Mouse (Mus musculus) ES-Bruce4 (cell line): ENCODE measurements around the gene Pla2g5. TPM values are rescaled to one million over a fixed set of nuclear protein-coding genes. Genes with fewer than 3 reads are reported as not detected.

Source experiments
- H3K27ac ChIP-seq: 2 replicates; pipeline ENCODE4 v1.5.1; 2012; ENCODE audit warnings: low read length, inconsistent platforms; ENCODE audit not compliant: insufficient read depth
- H3K27me3 ChIP-seq: 2 replicates; pipeline ENCODE4 v1.6.1; 2012; ENCODE audit warnings: mild to moderate bottlenecking, low read length, inconsistent platforms; ENCODE audit not compliant: control insufficient read depth, poor library complexity, insufficient read depth, severe bottlenecking
- H3K36me3 ChIP-seq: 2 replicates; pipeline ENCODE4 v1.6.1; 2012; ENCODE audit warnings: inconsistent platforms, mild to moderate bottlenecking, low read length, moderate library complexity; ENCODE audit not compliant: control insufficient read depth, poor library complexity, insufficient read depth, severe bottlenecking
- H3K4me1 ChIP-seq: one replicate; pipeline ENCODE4 v1.8.1; 2011; ENCODE audit warnings: low read length; ENCODE audit not compliant: control insufficient read depth, insufficient read depth
- H3K4me3 ChIP-seq: 2 replicates; pipeline ENCODE4 v1.5.1; 2011; ENCODE audit warnings: low read depth, mild to moderate bottlenecking, low read length
- H3K9ac ChIP-seq: 2 replicates; pipeline ENCODE4 v1.6.1; 2012; ENCODE audit warnings: low read depth, mild to moderate bottlenecking, inconsistent platforms; ENCODE audit not compliant: poor library complexity, severe bottlenecking
- H3K9me3 ChIP-seq: replicated peaks from 2 replicates; pipeline ENCODE4 v1.6.1; 2012; ENCODE audit warnings: mild to moderate bottlenecking, low read length, inconsistent platforms; ENCODE audit not compliant: control insufficient read depth, poor library complexity, insufficient read depth, severe bottlenecking
- CTCF ChIP-seq: IDR thresholded peaks from one replicate; pipeline ENCODE4 v1.8.1; 2011; ENCODE audit warnings: low read depth, low read length
- EP300 ChIP-seq: IDR thresholded peaks from 2 replicates; pipeline ENCODE4 v1.6.1; 2011; ENCODE audit warnings: low read depth, low read length; ENCODE audit not compliant: insufficient read depth
- POLR2A ChIP-seq: IDR thresholded peaks from one replicate; pipeline ENCODE4 v1.8.1; 2011; ENCODE audit warnings: low read length; ENCODE audit not compliant: insufficient read depth
- polyA plus RNA-seq: library from polyadenylated mRNA; stranded (reverse); fragments of >200 nt; gene quantifications from 2 replicates; pipeline ENCODE4 v1.2.4, GENCODE M21; 2011; ENCODE audit warnings: low read depth; ENCODE audit not compliant: missing spikeins, insufficient read depth, insufficient read length

Gene Pla2g5
- polyA plus RNA-seq, 1 experiment, result 12.3 TPM

- Histone ChIP-seq H3K4me3 (no peak overlapping the region), H3K27ac (no peak overlapping the region), H3K9me3 (no peaks in the 10 kb centered on the region), H3K27me3 (no peaks in the 10 kb centered on the region), H3K4me1 (peaks cover 12% of the 10 kb centered on the region), H3K36me3 (no peaks in the 10 kb centered on the region), H3K9ac (no peak overlapping the region)
- TF ChIP-seq EP300, result no peak
- TF ChIP-seq CTCF, result no peak
- no peak for TF ChIP-seq POLR2A
Observed at GRCm38 (mm10) chr4:138792599-138792998, 70.7 kb downstream of the Pla2g5 start.

GRCm38 (mm10) chr4:138791452-138791851 is 71.8 kb downstream of the Pla2g5 start:
- Histone ChIP-seq H3K27ac (no peak overlapping the region), H3K9me3 (no peaks in the 10 kb centered on the region), H3K27me3 (no peaks in the 10 kb centered on the region), H3K4me1 (peaks cover 6% of the 10 kb centered on the region), H3K36me3 (no peaks in the 10 kb centered on the region), H3K4me3 (no peak overlapping the region), H3K9ac (no peak overlapping the region)
- TF ChIP-seq CTCF (no peak), EP300 (no peak), POLR2A (no peak)

- Histone ChIP-seq H3K4me3 (no peak overlapping the region), H3K9me3 (no peaks in the 10 kb centered on the region)
Observed at GRCm38 (mm10) chr4:138788381-138788780, 74.9 kb downstream of the Pla2g5 start.

DNA sequence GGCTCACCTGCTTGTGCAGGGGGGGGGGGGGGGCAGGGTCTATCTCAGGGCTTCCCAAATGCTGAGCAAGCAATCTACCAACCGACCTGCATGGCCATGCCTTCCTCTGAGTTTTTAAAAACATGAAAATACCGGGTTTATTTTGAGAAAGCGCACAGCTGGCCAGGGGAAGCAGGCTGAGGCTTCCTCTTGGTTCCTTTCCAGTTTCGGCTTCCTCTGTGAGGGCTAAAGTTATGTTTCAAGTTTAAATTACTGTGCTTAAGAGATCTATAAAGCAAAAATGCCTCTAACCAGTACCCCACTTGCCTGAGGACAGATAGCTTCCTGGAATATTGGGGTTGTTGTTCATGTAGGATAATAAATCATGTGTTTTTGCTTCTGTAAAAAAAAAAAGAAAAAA is 77.1 kb downstream of the Pla2g5 start:
- Histone ChIP-seq H3K27me3 (no peaks in the 10 kb centered on the region), H3K36me3 (no peaks in the 10 kb centered on the region), H3K4me3 (no peak overlapping the region), H3K27ac (no peak overlapping the region), H3K4me1 (peaks cover under 1% of the 10 kb centered on the region), H3K9me3 (no peaks in the 10 kb centered on the region), H3K9ac (no peak overlapping the region)
- no peak for TF ChIP-seq EP300

More at GRCm38 (mm10) chr4:138788381-138788780, 74.9 kb downstream of the Pla2g5 start:
- no peak overlapping the region for H3K27ac ChIP-seq
- H3K4me1 ChIP-seq, result peaks cover 2% of the 10 kb centered on the region
- H3K36me3 ChIP-seq, result no peaks in the 10 kb centered on the region
- H3K9ac ChIP-seq, result no peak overlapping the region
- no peaks in the 10 kb centered on the region for H3K27me3 ChIP-seq
- TF ChIP-seq EP300 (no peak), POLR2A (no peak), CTCF (no peak)

DNA sequence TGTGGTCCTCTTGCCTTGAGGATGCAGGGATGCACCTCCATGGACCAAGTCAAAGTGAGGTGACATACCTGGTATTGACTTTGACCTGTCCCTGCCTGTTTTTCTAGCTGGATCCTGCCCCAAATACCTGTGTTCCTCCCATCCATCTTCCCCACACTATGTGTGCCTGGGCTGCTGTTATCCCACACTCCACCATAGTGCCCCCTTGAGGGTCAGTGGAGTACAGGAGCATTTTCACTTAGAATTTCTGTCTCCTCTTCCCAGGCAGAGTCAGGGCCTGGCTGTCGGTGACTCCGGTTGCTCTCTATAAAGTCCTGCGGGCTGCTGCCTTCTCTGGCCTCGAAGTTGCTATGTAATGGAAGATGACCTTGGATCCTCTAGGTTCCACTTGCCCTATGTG is 77.6 kb downstream of the Pla2g5 start:
- no peaks in the 10 kb centered on the region for H3K4me1 ChIP-seq

GRCm38 (mm10) chr4:138782098-138782497 is 81.2 kb downstream of the Pla2g5 start:
- Histone ChIP-seq H3K27ac (no peak overlapping the region), H3K27me3 (no peaks in the 10 kb centered on the region), H3K9me3 (no peaks in the 10 kb centered on the region), H3K9ac (no peak overlapping the region), H3K36me3 (no peaks in the 10 kb centered on the region), H3K4me1 (peaks cover 2% of the 10 kb centered on the region), H3K4me3 (no peak overlapping the region)
- no peak for TF ChIP-seq CTCF
- TF ChIP-seq EP300, result no peak
- no peak for TF ChIP-seq POLR2A

More for the DNA sequence above, 77.6 kb downstream of the Pla2g5 start:
- H3K9me3 ChIP-seq, result no peaks in the 10 kb centered on the region
- TF ChIP-seq CTCF (peak; percentile 52), POLR2A (no peak), EP300 (no peak)
- H3K27ac ChIP-seq, result no peak overlapping the region
- H3K27me3 ChIP-seq, result no peaks in the 10 kb centered on the region
- no peak overlapping the region for H3K4me3 ChIP-seq
- no peaks in the 10 kb centered on the region for H3K36me3 ChIP-seq
- no peak overlapping the region for H3K9ac ChIP-seq
